Mouse (Mus musculus) frontal cortex, adult (tissue): ENCODE measurements around the gene Thy1.

ENCODE experiments used
- ATAC-seq: cut with Nextera tagmentation; 2 replicates; pipeline ENCODE4 v1.9.2; 2017; ENCODE audit warnings: mild to moderate bottlenecking, moderate library complexity, mixed read lengths; ENCODE audit not compliant: low TSS enrichment

Gene Thy1

GRCm38 (mm10) chr9:44042836-44043707 lies at the start of gene Thy1:
TSS of gene Thy1 (plus strand) at chr9:44043384.
- ATAC-seq, result peak; percentile 82

GRCm38 (mm10) chr9:43997681-43998080 lies 45.5 kb upstream of the Thy1 start:
- ATAC-seq, result peak; percentile 41; the same call in 1 of the 2 replicates

GRCm38 (mm10) chr9:43998851-43999250 lies 44.3 kb upstream of the Thy1 start:
- no peak for ATAC-seq

GRCm38 (mm10) chr9:44004362-44004761 lies 38.8 kb upstream of the Thy1 start:
- ATAC-seq, result peak; percentile 95

- no peak for ATAC-seq
These were observed 37.9 kb upstream of the Thy1 start for GRCm38 (mm10) chr9:44005305-44005704.

- no peak for ATAC-seq
These were observed 35.9 kb upstream of the Thy1 start for GRCm38 (mm10) chr9:44007323-44007722.

GRCm38 (mm10) chr9:44007991-44008390 lies 35.2 kb upstream of the Thy1 start:
- peak; percentile 75 for ATAC-seq

- ATAC-seq, result no peak
These were observed 32.3 kb upstream of the Thy1 start for GRCm38 (mm10) chr9:44010900-44011299.

GRCm38 (mm10) chr9:44011668-44012067 lies 31.5 kb upstream of the Thy1 start:
- no peak for ATAC-seq

- ATAC-seq, result no peak
These were observed 31.0 kb upstream of the Thy1 start for GRCm38 (mm10) chr9:44012164-44012563.

- ATAC-seq, result peak; percentile 57
These were observed 30.4 kb upstream of the Thy1 start for GRCm38 (mm10) chr9:44012761-44013301.

GRCm38 (mm10) chr9:44013781-44014180 lies 29.4 kb upstream of the Thy1 start:
- ATAC-seq, result no peak

- no peak for ATAC-seq
These were observed 26.9 kb upstream of the Thy1 start for GRCm38 (mm10) chr9:44016304-44016703.

GRCm38 (mm10) chr9:44017846-44018245 lies 25.3 kb upstream of the Thy1 start:
- ATAC-seq, result no peak

- ATAC-seq, result no peak
These were observed 23.2 kb upstream of the Thy1 start for GRCm38 (mm10) chr9:44020001-44020400.

- ATAC-seq, result no peak
These were observed 20.9 kb upstream of the Thy1 start for GRCm38 (mm10) chr9:44022100-44022847.

- ATAC-seq, result no peak
These were observed 19.1 kb upstream of the Thy1 start for GRCm38 (mm10) chr9:44024096-44024495.

GRCm38 (mm10) chr9:44029580-44030236 lies 13.5 kb upstream of the Thy1 start:
- ATAC-seq, result no peak

GRCm38 (mm10) chr9:44030646-44031045 lies 12.5 kb upstream of the Thy1 start:
- no peak for ATAC-seq

GRCm38 (mm10) chr9:44031079-44031478 lies 12.1 kb upstream of the Thy1 start:
- no peak for ATAC-seq

- ATAC-seq, result no peak
These were observed 11.2 kb upstream of the Thy1 start for GRCm38 (mm10) chr9:44031946-44032345.

- no peak for ATAC-seq
These were observed 9.9 kb upstream of the Thy1 start for GRCm38 (mm10) chr9:44033317-44033716.
